Mouse (Mus musculus) Patski (cell line): Measurements from ENCODE around the gene Ap2a2. TPM values are rescaled to one million over a fixed set of nuclear protein-coding genes. Genes with fewer than 3 reads are reported as not detected.
A peak's percentile ranks its signal among the peaks of the same experiment; 100 is the strongest.
"Not testable (repeated sequence)": the region's sequence is repeated elsewhere in the genome, so short reads cannot be mapped to it uniquely, and the experiment has no call there.

ENCODE experiments used
- ATAC-seq: fragments of 100-300 bp; one replicate; pipeline ENCODE4 v1.8.0; 2021
- CTCF ChIA-PET: fragments of 350-600 bp; sonication (Branson Sonifier 250); formaldehyde crosslinking; loops from one replicate; lab custom pipeline; 2022; ENCODE audit warnings: inconsistent platforms; lab: Charles Lee
- POLR2A ChIA-PET: fragments of 350-600 bp; sonication (Branson Sonifier 250); formaldehyde crosslinking; loops from one replicate; lab custom pipeline; 2022; ENCODE audit warnings: antibody characterized with exemption, inconsistent platforms; lab: Charles Lee
- DNase-seq: peaks from one replicate; pipeline ENCODE4 v3.0.0-alpha.2; 2011; ENCODE audit warnings: low read depth, low spot score
- H3K27me3 ChIP-seq: fragments of 371-371 bp; one replicate; pipeline ENCODE4 v1.5.1; 2021
- CTCF ChIP-seq: fragments of 100-300 bp; IDR thresholded peaks from one replicate; pipeline ENCODE4 v1.5.1; 2021
- in situ Hi-C: fragments of 300-500 bp; cut with MboI; formaldehyde crosslinking; loops from 3 replicates; pipeline ENCODE4 v1.11.1; 2018; ENCODE audit warnings: low pct_unique_long_range_greater_than_20kb, mixed read lengths
- polyA plus RNA-seq: library from polyadenylated mRNA; unstranded; gene quantifications from one replicate; pipeline ENCODE4 v1.2.3, GENCODE M21; 2021

Ap2a2 gene
- polyA plus RNA-seq, 1 experiment from 2014 or later: 76.4 TPM

DNA sequence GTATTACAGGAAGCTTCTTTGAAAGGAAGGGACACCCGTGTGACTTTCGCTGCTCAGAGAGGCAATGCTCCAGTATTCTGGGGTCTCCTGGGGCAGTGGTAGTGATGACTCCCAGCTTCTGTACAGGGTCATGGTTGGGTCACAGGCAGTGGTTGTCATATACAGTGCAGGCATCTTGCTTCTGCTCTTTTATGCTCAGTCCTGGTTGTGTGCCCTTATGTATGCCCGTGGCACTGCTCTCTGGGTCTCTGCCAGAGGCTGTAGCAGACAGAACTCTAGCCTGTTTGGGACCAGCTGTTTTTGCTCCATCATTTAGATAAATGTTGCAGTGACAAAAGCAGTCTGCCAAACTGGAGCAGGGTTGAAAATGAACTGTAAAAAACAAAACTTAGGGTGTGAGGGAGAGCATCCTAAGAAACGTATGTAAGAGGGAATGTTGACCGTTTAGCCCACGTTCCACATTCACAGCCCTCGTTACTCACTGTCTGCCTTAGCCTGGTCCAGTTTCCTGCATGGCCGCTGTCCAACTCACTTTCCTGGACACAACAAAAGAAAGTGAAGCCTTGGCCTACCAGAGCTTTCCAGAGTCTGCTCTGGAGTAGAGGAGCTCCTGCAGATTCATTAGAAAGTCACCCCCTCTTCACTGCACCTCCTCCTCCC lies 49.9 kb downstream of the Ap2a2 start:
- in situ Hi-C loops: no loop called here
- no peak for TF ChIP-seq CTCF
- no peak for DNase-seq
- ChIA-PET POLR2A (interaction anchor here (0.6 to 0.7 kb wide), 2 partner anchors 10 to 725 kb away, joined by 3 read pairs; no protein-coding TSS in a partner anchor), CTCF (interaction anchor here (1.9 to 2.6 kb wide), 2 partner anchors 9 to 12 kb away, joined by 7 to 8 read pairs; no protein-coding TSS in a partner anchor)
- H3K27me3 ChIP-seq: no peaks in the 10 kb centered on the region
- no peak for ATAC-seq

DNA sequence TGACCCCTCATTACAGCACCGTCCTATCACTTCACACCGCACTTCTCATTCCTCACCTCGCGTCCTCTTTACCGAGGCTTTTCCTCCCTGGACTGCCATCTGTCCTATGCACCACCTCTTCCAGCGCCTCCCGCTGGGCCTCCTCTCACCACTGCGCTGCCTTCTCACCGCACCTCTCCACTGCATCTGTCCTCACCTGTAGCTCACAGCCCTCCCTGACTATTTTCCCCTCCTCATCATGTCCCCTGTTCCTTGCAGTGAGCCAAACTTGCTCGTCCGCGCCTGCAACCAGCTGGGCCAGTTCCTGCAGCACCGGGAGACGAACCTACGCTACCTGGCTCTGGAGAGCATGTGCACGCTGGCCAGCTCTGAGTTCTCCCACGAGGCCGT lies 50.4 kb downstream of the Ap2a2 start:
- no peak for ATAC-seq
- CTCF ChIA-PET: interaction anchor here (1.9 to 2.6 kb wide), 2 partner anchors 10 to 12 kb away, joined by 7 to 8 read pairs; no protein-coding TSS in a partner anchor
- TF ChIP-seq CTCF: no peak
- in situ Hi-C loops: no loop called here
- H3K27me3 ChIP-seq: no peaks in the 10 kb centered on the region
- POLR2A ChIA-PET: no interaction called here
- no peak for DNase-seq

DNA sequence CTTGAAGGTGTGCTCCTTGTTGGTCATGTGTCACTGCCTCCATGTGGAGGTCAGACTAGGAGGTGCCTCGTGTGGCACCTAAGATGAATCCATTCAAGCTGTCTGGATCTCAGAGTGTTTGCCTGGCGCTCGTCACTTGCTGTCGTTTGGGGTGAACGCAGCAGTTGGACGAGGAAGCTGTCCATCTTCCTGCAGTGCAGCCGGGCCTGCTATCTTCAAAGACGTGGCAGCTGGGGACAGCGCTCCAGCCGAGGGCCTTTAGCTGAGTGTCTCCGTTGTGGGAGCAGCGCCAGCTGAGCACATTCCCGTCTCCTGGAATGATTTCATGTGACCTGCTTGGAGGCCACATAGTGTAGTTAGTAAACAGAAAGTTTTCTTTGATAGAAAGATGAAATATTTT lies 50.8 kb downstream of the Ap2a2 start:
- in situ Hi-C loops: no loop called here
- POLR2A ChIA-PET: no interaction called here
- TF ChIP-seq CTCF: no peak
- H3K27me3 ChIP-seq: no peaks in the 10 kb centered on the region
- DNase-seq (no peak), ATAC-seq (no peak)
- CTCF ChIA-PET: interaction anchor here (1.9 to 2.6 kb wide), 2 partner anchors 10 to 11 kb away, joined by 7 to 8 read pairs; no protein-coding TSS in a partner anchor

DNA sequence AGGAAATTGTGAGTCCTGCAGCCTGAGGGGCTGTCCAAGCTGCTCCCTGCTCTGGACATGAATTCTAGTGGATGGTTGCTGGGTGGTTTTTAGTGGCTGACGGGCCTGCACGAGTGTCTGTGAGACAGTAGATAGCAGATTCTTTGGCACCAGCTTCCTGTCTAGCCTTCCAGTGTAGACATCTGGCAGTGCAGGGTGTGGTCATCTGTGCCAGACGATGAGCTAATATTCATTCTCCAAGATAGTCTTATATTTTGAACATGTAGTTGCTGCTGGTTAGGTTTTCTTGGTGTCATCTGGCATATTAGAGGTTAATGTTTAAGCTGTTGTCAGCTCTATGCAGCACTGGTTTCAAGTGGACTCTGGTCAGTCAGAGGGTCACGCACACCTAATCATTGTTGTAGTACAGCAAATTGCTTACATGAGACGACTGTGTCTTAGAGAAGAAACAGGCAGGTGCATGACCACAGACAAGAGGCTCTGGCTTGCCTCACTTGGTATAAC lies 52.4 kb downstream of the Ap2a2 start:
- DNase-seq (no peak), ATAC-seq (no peak)
- in situ Hi-C loops: no loop called here
- no peaks in the 10 kb centered on the region for H3K27me3 ChIP-seq
- POLR2A ChIA-PET: no interaction called here
- CTCF ChIA-PET: interaction anchor here (1.7 kb wide), 1 partner anchor 15 kb away, joined by 6 read pairs; no protein-coding TSS in a partner anchor
- TF ChIP-seq CTCF: no peak

DNA sequence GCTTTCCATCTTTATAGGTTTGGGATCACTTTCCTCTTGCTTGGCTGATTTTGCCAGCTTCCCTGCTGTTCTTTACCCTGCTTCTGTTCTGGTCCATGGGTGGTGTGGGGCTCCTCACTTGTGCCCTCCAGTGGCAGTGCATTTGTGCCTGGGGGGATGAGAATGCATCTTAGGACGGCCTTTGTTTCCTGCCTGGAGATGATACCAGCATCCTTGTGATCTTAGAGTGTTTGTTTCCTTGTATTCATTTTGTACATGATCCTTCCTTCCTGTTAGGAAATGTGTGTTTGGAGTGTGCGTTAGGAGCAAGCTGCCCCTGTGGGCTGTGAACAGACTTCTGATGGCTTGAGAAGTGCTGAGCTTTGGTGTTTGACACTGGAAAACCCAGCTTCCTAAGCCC lies 62.2 kb downstream of the Ap2a2 start:
- ChIA-PET POLR2A (interaction anchor here (0.6 kb wide), 1 partner anchor 90 kb away, joined by 4 read pairs; no protein-coding TSS in a partner anchor), CTCF (interaction anchor here (3.0 kb wide), 1 partner anchor 12 kb away, joined by 8 read pairs; no protein-coding TSS in a partner anchor)
- TF ChIP-seq CTCF: no peak
- no peak for DNase-seq
- ATAC-seq: no peak
- in situ Hi-C loops: no loop called here
- H3K27me3 ChIP-seq: no peaks in the 10 kb centered on the region

DNA sequence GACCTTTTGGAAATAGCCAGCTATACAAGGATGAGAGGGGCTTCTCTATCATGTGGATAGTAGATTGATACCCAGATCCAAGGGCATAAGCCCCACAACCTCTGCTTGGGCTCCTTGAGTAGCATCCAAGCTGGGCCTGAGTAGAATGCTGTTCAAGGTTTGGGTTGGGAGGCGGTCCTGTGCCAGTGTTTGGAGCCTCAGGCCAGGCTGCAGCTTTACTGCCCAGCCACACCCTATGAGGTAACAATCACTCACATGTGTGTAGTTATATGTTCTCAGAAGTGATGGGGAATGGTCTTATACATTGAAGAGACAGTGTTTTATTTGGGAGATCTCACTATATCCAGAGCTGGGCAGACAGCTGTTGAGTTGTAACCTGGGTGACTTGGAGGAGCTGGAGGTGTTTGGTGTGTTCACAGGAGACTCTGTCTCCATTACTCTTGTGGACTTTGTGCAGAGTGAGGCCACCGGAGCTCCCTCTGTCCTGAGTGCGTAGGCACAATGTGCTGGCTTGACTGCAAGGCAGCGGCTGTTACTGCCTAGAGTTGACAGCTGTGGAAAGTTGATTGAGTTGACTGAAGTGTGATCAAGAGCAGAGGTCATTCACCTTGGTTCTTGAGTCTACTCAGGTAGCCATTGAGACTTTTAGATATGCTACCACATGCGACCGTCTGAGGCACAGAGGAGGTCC lies 63.3 kb downstream of the Ap2a2 start:
- H3K27me3 ChIP-seq: no peaks in the 10 kb centered on the region
- DNase-seq (no peak), ATAC-seq (no peak)
- CTCF ChIA-PET: interaction anchor here (3.0 kb wide), 1 partner anchor 13 kb away, joined by 8 read pairs; no protein-coding TSS in a partner anchor
- no peak for TF ChIP-seq CTCF
- POLR2A ChIA-PET: no interaction called here
- in situ Hi-C loops: no loop called here

DNA sequence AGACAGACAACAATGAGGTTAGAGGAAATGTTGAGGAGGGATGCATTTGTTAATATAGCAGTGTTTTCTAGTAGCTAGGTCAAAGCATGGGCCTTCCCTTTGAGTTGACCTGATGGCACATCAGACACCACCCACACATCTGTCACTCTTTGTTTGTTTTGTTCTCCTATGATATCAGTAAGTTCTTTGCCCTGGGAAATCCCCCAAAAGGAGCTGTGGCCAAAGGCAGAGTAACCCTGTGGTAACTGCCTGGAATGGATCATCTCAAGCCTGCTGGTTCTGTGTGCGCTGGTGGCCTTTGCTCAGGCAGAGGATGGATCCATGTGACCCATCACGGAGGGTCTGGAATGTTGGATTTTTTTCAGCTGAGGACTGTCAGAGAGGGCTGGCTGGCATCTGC lies 66.0 kb downstream of the Ap2a2 start:
- no peak for DNase-seq
- no peak for TF ChIP-seq CTCF
- ChIA-PET POLR2A (no interaction called here), CTCF (interaction anchor here (1.2 to 1.6 kb wide), 2 partner anchors 14 to 28 kb away, joined by 4 to 6 read pairs; no protein-coding TSS in a partner anchor)
- no peak for ATAC-seq
- no peaks in the 10 kb centered on the region for H3K27me3 ChIP-seq
- in situ Hi-C loops: no loop called here

DNA sequence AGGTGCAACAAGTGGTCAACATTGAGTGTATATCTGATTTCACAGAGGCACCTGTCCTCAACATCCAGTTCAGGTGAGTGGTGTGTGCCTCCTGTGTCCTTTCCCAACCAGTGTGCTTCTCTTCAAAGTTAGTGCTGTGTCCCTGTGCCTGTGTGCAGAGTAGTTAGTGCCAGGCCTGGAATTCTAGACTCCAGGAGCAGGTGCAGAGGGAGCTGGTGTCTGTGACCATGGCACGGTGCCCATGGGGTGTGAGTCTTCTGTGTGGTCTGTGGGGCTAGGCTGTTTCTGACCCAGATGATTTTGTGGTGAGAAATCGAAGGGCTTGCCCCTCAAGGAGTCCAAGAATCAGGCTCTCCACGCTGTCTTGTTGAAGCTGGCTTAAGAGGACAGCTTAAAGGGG lies 67.3 kb downstream of the Ap2a2 start:
- no peak for TF ChIP-seq CTCF
- POLR2A ChIA-PET: no interaction called here

DNA sequence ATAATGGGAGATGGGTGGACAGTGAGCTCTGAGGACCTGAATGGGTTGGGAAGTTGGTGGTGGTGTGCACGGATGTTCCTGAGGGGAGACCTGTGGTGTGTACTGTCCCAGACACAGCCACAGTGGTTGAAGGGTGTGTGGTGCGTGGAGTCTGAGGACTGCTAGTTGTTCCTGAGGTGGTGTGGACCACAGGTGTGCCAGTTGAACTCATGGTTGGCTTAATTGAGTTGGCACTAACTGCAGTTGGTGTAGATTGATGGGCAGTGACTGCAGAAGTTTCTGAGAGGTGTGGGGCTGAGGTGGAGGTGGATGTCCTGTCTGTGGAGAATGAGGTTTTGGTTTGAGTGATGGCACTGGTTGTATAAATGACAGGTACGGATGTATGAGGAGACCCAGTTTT lies 76.1 kb downstream of the Ap2a2 start:
- ATAC-seq: peak; percentile 26
- CTCF ChIA-PET, H3K27me3 ChIP-seq, in situ Hi-C loops, DNase-seq, POLR2A ChIA-PET: not testable (repeated sequence)

More for the DNA sequence above, 67.3 kb downstream of the Ap2a2 start:
- ATAC-seq (no peak), DNase-seq (no peak)
- CTCF ChIA-PET: interaction anchor here (1.1 to 1.6 kb wide), 4 partner anchors 9 to 30 kb away, joined by 3 to 6 read pairs (median 4); no protein-coding TSS in a partner anchor
- no peaks in the 10 kb centered on the region for H3K27me3 ChIP-seq
- in situ Hi-C loops: no loop called here

DNA sequence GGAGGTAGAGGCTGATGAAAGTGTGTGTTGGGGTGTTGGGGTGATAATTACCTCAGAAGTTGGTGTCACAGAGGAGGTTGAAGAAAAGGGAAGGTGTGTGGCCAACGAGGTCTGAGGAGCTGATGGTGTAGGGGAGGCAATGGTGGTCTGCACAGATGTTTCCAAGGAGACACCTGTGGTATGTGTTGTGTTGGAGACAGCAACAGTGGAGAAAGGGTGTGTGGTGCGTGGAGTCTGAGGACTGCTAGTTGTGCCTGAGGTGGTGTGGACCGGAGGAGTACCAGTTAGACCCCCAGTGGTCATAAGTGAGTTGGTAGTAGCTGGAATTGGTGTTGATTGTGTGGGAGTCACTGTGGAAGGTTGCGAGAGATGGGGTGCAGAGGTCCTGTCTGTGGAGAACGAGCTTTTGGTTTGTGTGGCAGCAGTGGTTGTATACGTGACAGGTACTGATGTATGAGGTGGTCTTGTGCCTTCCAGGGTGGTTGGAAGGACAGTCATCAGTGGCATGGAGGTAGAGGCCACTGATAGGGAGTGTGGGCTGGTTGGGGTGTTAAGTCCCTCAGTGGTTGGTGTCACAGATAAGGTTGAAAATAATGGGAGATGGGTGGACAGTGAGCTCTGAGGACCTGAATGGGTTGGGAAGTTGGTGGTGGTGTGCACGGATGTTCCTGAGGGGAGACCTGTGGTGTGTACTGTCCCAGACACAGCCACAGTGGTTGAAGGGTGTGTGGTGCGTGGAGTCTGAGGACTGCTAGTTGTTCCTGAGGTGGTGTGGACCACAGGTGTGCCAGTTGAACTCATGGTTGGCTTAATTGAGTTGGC lies 76.8 kb downstream of the Ap2a2 start:
- in situ Hi-C loops, DNase-seq, H3K27me3 ChIP-seq, POLR2A ChIA-PET: not testable (repeated sequence)
- ATAC-seq: peak; percentile 34
- CTCF ChIA-PET: interaction anchor here (1.0 kb wide), 1 partner anchor 9 kb away, joined by 3 read pairs; no protein-coding TSS in a partner anchor

DNA sequence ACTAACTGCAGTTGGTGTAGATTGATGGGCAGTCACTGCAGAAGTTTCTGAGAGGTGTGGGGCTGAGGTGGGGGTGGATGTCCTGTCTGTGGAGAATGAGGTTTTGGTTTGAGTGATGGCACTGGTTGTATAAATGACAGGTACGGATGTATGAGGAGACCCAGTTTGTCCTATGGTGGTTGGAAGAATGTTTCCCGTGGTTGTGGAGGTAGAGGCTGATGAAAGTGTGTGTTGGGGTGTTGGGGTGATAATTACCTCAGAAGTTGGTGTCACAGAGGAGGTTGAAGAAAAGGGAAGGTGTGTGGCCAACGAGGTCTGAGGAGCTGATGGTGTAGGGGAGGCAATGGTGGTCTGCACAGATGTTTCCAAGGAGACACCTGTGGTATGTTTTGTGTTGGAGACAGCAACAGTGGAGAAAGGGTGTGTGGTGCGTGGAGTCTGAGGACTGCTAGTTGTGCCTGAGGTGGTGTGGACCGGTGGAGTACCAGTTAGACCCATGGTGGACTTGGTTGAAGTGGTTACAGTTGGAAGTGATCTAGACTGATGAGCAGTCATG lies 77.4 kb downstream of the Ap2a2 start:
- POLR2A ChIA-PET, H3K27me3 ChIP-seq, DNase-seq, in situ Hi-C loops: not testable (repeated sequence)
- peak; percentile 32 for ATAC-seq
- CTCF ChIA-PET: interaction anchor here (1.0 kb wide), 1 partner anchor 10 kb away, joined by 3 read pairs; no protein-coding TSS in a partner anchor
